Mouse (Mus musculus) cerebellum, adult 2 months (tissue): Measurements from ENCODE around the gene Ythdf2.

Experiments
- CTCF ChIP-seq: fragments of 200-500 bp; IDR thresholded peaks from 2 replicates; pipeline ENCODE4 v1.5.1; 2011; ENCODE audit warnings: low read depth, mild to moderate bottlenecking, control low read depth, low read length, moderate library complexity, borderline replicate concordance; ENCODE audit not compliant: insufficient read depth
- POLR2A ChIP-seq: fragments of 200-500 bp; IDR thresholded peaks from 2 replicates; pipeline ENCODE4 v1.6.1; 2011; ENCODE audit warnings: low read length, control low read depth, borderline replicate concordance; ENCODE audit not compliant: insufficient read depth

DNA sequence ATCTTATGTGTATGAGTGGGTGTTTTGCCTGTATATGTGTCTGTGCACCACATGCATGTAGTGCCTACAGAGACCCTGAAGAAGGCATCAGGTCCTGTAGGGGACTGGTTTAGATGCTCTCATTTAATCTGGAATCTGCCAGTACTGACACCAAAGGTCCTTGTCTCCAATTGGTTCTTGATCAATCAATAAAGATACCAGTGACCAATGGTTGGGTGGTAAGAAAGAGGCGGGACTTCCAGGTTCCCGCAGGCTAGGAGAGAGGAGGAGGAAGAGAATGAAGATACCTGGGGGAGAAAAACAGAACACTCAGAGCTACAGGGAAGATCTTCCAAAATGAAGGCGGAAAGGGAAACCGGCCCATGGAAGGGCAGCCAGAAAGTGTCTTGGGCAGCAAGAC lies 26.3 kb upstream of the Ythdf2 start:
- TF ChIP-seq CTCF = no peak
- TF ChIP-seq POLR2A = no peak
